Mouse (Mus musculus) cerebellum, adult 2 months (tissue): ENCODE data around the gene Phf1.

Experiments
- CTCF ChIP-seq: fragments of 200-500 bp; IDR thresholded peaks from 2 replicates; pipeline ENCODE4 v1.5.1; 2011; ENCODE audit warnings: low read depth, mild to moderate bottlenecking, control low read depth, low read length, moderate library complexity, borderline replicate concordance; ENCODE audit not compliant: insufficient read depth
- POLR2A ChIP-seq: fragments of 200-500 bp; IDR thresholded peaks from 2 replicates; pipeline ENCODE4 v1.6.1; 2011; ENCODE audit warnings: low read length, control low read depth, borderline replicate concordance; ENCODE audit not compliant: insufficient read depth

GRCm38 (mm10) chr17:26884995-26885926 lies 47.6 kb upstream of the Phf1 start:
- TF ChIP-seq POLR2A: no peak
- TF ChIP-seq CTCF: peak; percentile 50; the same call in 1 of the 2 replicates
